Mouse (Mus musculus): ENCODE measurements around the gene Tppp2. TPM values are rescaled to one million over a fixed set of nuclear protein-coding genes. Genes with fewer than 3 reads are reported as not detected.

Gene Tppp2
- polyA plus RNA-seq, 1 experiment from 2014 or later: not detected

DNA sequence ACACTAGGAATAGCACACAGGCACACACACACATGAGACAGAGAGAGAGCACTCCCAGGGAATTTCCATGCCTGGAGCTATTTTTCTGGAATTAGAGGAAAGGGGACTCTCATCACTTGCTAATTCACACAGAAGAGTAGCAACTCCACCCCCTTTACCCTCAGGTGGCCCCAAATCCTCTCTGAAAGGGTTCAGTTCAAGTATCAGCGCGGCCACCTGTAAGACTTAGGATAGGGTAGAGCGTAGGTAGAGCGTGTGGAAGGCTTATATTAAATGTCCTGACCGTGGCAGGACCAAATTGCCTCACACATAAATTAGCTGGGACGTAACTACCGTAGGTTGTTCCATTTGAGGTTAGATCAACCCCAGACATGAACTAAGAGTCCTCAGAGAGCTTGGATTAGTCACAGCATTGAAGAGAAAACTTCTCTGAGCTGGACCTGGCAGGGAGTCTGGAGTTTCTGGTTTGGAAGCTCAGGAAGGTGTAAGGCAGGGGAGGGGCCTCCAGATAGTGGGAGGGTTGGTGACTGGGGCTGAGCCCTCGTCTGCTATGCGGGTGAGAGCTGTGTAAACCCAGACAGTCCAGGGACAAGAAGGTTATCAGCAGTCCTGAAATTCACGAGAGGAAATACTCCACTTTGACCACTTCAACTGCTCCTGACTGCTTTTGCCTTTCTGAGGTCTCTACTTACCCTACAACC lies 25.0 kb upstream of the Tppp2 start:
- DNase-seq (ENCODE audit: low read depth, low spot score) (no peak), ATAC-seq (no peak)
- POLR2A ChIA-PET: no interaction called here
- CTCF ChIA-PET: interaction anchor here (0.6 to 2.6 kb wide), 2 partner anchors 10 to 38 kb away, joined by 3 to 10 read pairs; no protein-coding TSS in a partner anchor
- in situ Hi-C loops (cut with MboI; ENCODE audit: low pct_unique_long_range_greater_than_20kb): no loop called here
- TF ChIP-seq CTCF (IDR thresholded peaks at IDR 0.05): no peak
- H3K27me3 ChIP-seq: no peaks in the 10 kb centered on the region

GRCm38 (mm10) chr14:51893809-51894208 lies 24.4 kb upstream of the Tppp2 start:
- ATAC-seq (no peak), DNase-seq (ENCODE audit: low read depth, low spot score) (no peak)
- no peaks in the 10 kb centered on the region for H3K27me3 ChIP-seq
- TF ChIP-seq CTCF (IDR thresholded peaks at IDR 0.05): no peak
- ChIA-PET POLR2A (no interaction called here), CTCF (interaction anchor here (2.6 kb wide), 1 partner anchor 10 kb away, joined by 10 read pairs; no protein-coding TSS in a partner anchor)
- in situ Hi-C loops (cut with MboI; ENCODE audit: low pct_unique_long_range_greater_than_20kb): no loop called here

GRCm38 (mm10) chr14:51895071-51895470 lies 23.2 kb upstream of the Tppp2 start:
- in situ Hi-C loops (cut with MboI; ENCODE audit: low pct_unique_long_range_greater_than_20kb): no loop called here
- DNase-seq (ENCODE audit: low read depth, low spot score) (no peak), ATAC-seq (no peak)
- ChIA-PET POLR2A (interaction anchor here (0.9 kb wide), 1 partner anchor 11 kb away, joined by 4 read pairs; no protein-coding TSS in a partner anchor), CTCF (interaction anchor here (0.7 kb wide), 1 partner anchor 10 kb away, joined by 3 read pairs; no protein-coding TSS in a partner anchor)
- H3K27me3 ChIP-seq: no peaks in the 10 kb centered on the region
- TF ChIP-seq CTCF (IDR thresholded peaks at IDR 0.05): no peak

- CTCF ChIA-PET: no interaction called here
- no peak for ATAC-seq
- DNase-seq (ENCODE audit: low read depth, low spot score): no peak
- no peak for TF ChIP-seq CTCF (IDR thresholded peaks at IDR 0.05)
- POLR2A ChIA-PET: interaction anchor here (0.6 kb wide), 1 partner anchor 16 kb away, joined by 4 read pairs; no protein-coding TSS in a partner anchor
- in situ Hi-C loops (cut with MboI; ENCODE audit: low pct_unique_long_range_greater_than_20kb): no loop called here
- no peaks in the 10 kb centered on the region for H3K27me3 ChIP-seq
Observed at GRCm38 (mm10) chr14:51896019-51896418, 22.2 kb upstream of the Tppp2 start.

DNA sequence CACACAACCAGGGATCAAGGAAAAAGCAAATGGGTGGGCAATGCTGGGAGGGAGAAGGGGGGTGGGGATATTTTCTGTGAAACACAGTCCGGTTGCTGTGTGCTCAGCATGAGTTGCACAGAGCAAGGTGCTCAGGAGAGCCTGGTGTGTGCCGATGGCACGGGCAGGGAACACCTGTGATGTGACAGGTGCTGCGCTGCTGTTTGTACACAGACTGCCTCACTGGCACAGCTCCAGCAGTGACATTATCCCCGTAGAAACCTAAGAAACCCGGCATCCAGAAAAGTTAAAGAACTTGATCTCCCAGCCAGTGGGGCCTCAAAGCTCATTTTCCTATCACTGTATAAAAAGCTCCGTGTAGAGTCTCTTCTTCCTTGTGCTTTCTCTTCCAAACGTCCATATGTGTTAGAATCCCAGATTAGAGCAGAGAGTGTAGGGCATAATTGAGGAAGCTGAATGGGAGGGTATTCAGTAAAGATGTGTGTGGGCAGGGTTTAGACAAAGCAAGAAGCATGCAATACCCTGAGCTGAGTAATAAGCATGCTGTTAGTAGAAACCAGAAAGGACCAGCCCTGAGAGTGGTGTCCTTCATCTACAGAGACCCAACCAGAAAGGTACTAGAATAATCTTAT lies 21.6 kb upstream of the Tppp2 start:
- ChIA-PET CTCF (no interaction called here), POLR2A (interaction anchor here (0.6 kb wide), 1 partner anchor 15 kb away, joined by 4 read pairs; no protein-coding TSS in a partner anchor)
- H3K27me3 ChIP-seq: no peaks in the 10 kb centered on the region
- DNase-seq (ENCODE audit: low read depth, low spot score): no peak
- no peak for TF ChIP-seq CTCF (IDR thresholded peaks at IDR 0.05)
- ATAC-seq: no peak
- in situ Hi-C loops (cut with MboI; ENCODE audit: low pct_unique_long_range_greater_than_20kb): no loop called here

GRCm38 (mm10) chr14:51899351-51899750 lies 18.9 kb upstream of the Tppp2 start:
- ATAC-seq: no peak
- no peak for DNase-seq (ENCODE audit: low read depth, low spot score)
- in situ Hi-C loops (cut with MboI; ENCODE audit: low pct_unique_long_range_greater_than_20kb): no loop called here
- H3K27me3 ChIP-seq: no peaks in the 10 kb centered on the region
- TF ChIP-seq CTCF (IDR thresholded peaks at IDR 0.05): no peak
- CTCF ChIA-PET: no interaction called here
- POLR2A ChIA-PET: no interaction called here

- ChIA-PET CTCF (interaction anchor here (0.6 to 2.4 kb wide), 8 partner anchors 10 to 117 kb away, joined by 3 to 10 read pairs (median 4); partner anchors contain the start of genes Slc39a2 and Zfp219), POLR2A (no interaction called here)
- DNase-seq (ENCODE audit: low read depth, low spot score): no peak
- in situ Hi-C loops (cut with MboI; ENCODE audit: low pct_unique_long_range_greater_than_20kb): loop anchor here (10.0 kb wide), 1 partner anchor 432 kb away; no protein-coding TSS in a partner anchor
- peak; percentile 81 for TF ChIP-seq CTCF (IDR thresholded peaks at IDR 0.05)
- H3K27me3 ChIP-seq: no peaks in the 10 kb centered on the region
- peak; percentile 76 for ATAC-seq
Observed at GRCm38 (mm10) chr14:51902806-51903710, 15.2 kb upstream of the Tppp2 start.

- no peak for TF ChIP-seq CTCF (IDR thresholded peaks at IDR 0.05)
- ATAC-seq: no peak
- ChIA-PET POLR2A (no interaction called here), CTCF (interaction anchor here (1.1 to 2.4 kb wide), 9 partner anchors 9 to 117 kb away, joined by 3 to 10 read pairs (median 4); partner anchors contain the start of genes Ndrg2, Slc39a2 and Zfp219)
- no peaks in the 10 kb centered on the region for H3K27me3 ChIP-seq
- in situ Hi-C loops (cut with MboI; ENCODE audit: low pct_unique_long_range_greater_than_20kb): loop anchor here (10.0 kb wide), 1 partner anchor 431 kb away; no protein-coding TSS in a partner anchor
- no peak for DNase-seq (ENCODE audit: low read depth, low spot score)
Observed at GRCm38 (mm10) chr14:51903782-51904181, 14.4 kb upstream of the Tppp2 start.

- in situ Hi-C loops (cut with MboI; ENCODE audit: low pct_unique_long_range_greater_than_20kb): loop anchor here (5.0 to 10.0 kb wide), 2 partner anchors 118 to 430 kb away; partner anchors contain the start of gene Zfp219
- ChIA-PET POLR2A (no interaction called here), CTCF (interaction anchor here (0.8 to 2.4 kb wide), 11 partner anchors 8 to 115 kb away, joined by 3 to 10 read pairs (median 4); partner anchors contain the start of genes Ndrg2, Slc39a2 and Zfp219)
- peaks cover 4% of the 10 kb centered on the region for H3K27me3 ChIP-seq
- no peak for ATAC-seq
- no peak for DNase-seq (ENCODE audit: low read depth, low spot score)
- no peak for TF ChIP-seq CTCF (IDR thresholded peaks at IDR 0.05)
Observed at GRCm38 (mm10) chr14:51904706-51905105, 13.5 kb upstream of the Tppp2 start.

DNA sequence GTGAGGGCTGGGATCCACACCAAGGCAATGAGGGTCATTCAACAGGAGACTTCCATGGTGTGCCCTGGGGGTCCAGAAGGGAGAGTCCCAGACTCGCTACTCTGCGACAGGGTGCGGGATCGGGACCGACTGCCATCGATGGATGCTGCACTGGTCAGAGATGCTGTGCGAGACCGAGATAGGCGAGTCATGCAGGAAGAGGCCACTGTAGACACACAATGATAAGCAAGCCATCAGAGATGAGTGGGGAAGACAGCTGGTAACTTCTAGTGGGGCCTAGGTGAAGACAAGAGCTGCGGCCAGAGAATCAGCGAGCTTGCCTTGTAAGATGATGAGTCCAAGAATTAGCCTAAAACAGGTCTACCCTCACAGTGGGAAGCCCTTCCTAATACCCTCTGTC lies 12.1 kb upstream of the Tppp2 start:
- in situ Hi-C loops (cut with MboI; ENCODE audit: low pct_unique_long_range_greater_than_20kb): loop anchor here (5.0 to 10.0 kb wide), 2 partner anchors 116 to 429 kb away; partner anchors contain the start of gene Zfp219
- ChIA-PET CTCF (interaction anchor here (1.2 to 2.1 kb wide), 5 partner anchors 20 to 114 kb away, joined by 3 to 6 read pairs (median 5); partner anchors contain the start of gene Zfp219), POLR2A (no interaction called here)
- no peak for ATAC-seq
- TF ChIP-seq CTCF (IDR thresholded peaks at IDR 0.05): no peak
- peaks cover 8% of the 10 kb centered on the region for H3K27me3 ChIP-seq
- no peak for DNase-seq (ENCODE audit: low read depth, low spot score)

Measured in Patski (cell line).